Mouse (Mus musculus) megakaryocyte, embryonic 14.5 days (primary cell): ENCODE data around the gene Pank4. TPM values are rescaled to one million over a fixed set of nuclear protein-coding genes. Genes with fewer than 3 reads are reported as not detected.
A peak's percentile ranks its signal among the peaks of the same experiment; 100 is the strongest.

Experiments used
- H3K27me3 ChIP-seq: replicated peaks from 2 replicates; pipeline ENCODE3; 2012; ENCODE audit warnings: inconsistent platforms
- H3K36me3 ChIP-seq: replicated peaks from 2 replicates; pipeline ENCODE3; 2012; ENCODE audit warnings: low read length, inconsistent platforms, mixed read lengths
- H3K4me1 ChIP-seq: 2 replicates; pipeline ENCODE4 v1.6.1; 2012; ENCODE audit warnings: inconsistent platforms
- H3K4me3 ChIP-seq: replicated peaks from 2 replicates; pipeline ENCODE3; 2012; ENCODE audit warnings: moderate library complexity, mild to moderate bottlenecking, inconsistent platforms
- H3K9me3 ChIP-seq: 2 replicates; pipeline ENCODE4 v1.6.1; 2012; ENCODE audit warnings: inconsistent platforms
- FLI1 ChIP-seq: IDR thresholded peaks from 2 replicates; pipeline ENCODE4 v1.6.1; 2012; ENCODE audit warnings: low read length, inconsistent platforms, mixed read lengths
- GATA1 ChIP-seq: IDR thresholded peaks from 3 replicates; pipeline ENCODE4 v1.6.1; 2012; ENCODE audit warnings: mixed read lengths, low read length, inconsistent platforms, borderline replicate concordance
- polyA plus RNA-seq: library from polyadenylated mRNA; stranded (reverse); fragments of >175 nt; gene quantifications from 2 replicates; pipeline ENCODE4 v1.2.3, GENCODE M21; 2012; ENCODE audit warnings: low replicate concordance; ENCODE audit not compliant: insufficient read depth

The Pank4 gene
- polyA plus RNA-seq, 1 experiment, result 13.1 TPM

DNA sequence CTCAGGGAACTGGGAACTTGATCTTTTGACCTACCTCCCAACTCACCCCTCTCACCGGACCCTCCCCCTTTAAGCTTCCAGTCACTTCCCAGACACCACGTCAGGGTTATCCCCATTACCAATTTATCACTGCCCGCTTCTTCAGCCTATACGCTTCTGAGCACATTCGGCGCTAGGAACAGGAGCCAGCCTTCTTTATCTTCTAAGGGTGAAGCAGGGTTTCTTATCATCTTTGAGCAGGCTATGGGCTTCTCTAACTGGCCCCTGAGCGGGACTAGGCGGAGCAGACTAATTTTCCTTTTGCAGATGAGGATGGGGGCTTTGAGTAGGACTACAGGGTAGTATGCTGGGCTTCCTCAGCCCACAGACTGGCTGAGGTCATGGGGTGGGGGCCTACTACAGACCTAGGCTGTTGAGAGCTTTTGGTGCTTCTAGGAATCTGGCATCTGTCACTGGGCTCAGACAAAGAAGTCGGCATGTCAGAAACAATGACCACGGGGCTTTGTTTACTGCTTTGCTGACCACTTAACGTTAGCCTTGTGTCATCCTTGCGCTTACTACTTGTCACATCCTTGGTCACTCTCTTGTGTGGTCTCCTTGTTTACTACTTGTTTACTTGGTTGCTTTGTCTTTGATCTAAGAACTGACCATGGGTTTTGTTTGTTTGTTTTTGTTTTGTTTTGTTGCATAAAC is 35.4 kb upstream of the Pank4 start, which contains the start of gene Tnfrsf14:
Tnfrsf14 (minus strand) TSS at position 169 of the 693 bp plus-strand sequence.
- TF ChIP-seq FLI1 (no peak), GATA1 (no peak)
- Histone ChIP-seq H3K4me3 (peak within 1 kb of the TSS; percentile 90), H3K27me3 (peaks cover 15% of the 10 kb centered on the region), H3K9me3 (peaks cover 11% of the 10 kb centered on the region), H3K4me1 (peaks cover 50% of the 10 kb centered on the region), H3K36me3 (peaks cover 29% of the 10 kb centered on the region)

DNA sequence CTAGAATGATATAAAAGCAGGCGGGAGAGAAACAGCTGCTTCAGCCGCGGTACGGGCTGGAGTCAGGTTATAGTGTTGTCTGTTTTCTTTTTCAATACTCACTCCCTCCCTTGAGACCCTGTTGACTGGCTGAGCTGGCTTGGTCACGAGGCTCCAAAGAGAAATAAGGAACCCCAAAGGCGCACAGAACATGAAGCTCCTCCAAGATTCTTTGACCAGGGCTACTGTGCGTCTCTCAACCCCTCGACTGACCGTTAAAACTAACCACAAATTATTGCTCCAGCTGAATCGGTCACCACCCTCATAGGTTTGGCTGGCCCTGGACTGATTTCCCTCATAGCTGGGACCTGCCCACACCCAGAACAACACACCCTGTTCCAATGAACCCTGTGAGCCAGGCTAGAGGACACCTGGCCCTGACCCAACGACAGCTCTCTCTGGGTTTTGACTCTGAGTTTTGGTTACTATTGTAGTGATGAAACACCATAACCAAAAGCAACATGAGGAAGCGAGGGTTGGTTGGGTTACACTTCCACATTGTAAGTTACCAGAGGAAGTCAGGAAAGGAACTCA is 34.7 kb upstream of the Pank4 start:
- TF ChIP-seq GATA1 (no peak), FLI1 (no peak)
- H3K9me3 ChIP-seq, result peaks cover 5% of the 10 kb centered on the region
- H3K4me1 ChIP-seq, result peaks cover 54% of the 10 kb centered on the region
- peaks cover 21% of the 10 kb centered on the region for H3K27me3 ChIP-seq
- peaks cover 22% of the 10 kb centered on the region for H3K36me3 ChIP-seq
- H3K4me3 ChIP-seq, result no peak overlapping the region

DNA sequence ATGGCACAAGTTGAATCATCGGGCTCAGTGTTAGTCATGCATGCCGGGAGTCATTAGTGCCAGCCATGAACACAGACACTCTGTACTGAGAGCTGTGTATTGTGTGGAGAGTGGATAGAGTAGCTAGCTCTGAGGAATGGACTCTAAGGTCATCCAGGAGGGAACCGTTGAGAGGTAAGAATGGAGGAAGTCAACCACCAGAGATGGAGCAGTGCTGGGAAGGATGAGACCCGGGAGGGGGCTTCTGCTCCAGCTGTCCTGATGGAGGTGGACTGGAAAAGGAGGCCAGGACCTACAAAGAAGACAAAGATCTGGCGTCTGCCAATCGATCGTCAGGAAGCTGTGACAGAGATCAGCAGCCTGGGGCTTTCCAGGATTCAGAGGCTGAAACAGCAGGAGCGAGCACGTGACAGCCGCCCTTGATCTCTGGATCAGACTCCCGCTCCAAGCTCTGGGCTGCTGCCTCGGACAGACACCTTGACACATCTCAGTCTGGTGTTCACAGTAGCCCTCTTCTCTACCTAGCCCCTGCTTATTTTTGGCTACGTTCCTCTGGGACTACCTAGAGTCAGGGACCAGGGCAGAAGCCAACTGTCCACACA is 30.5 kb upstream of the Pank4 start:
- no peaks in the 10 kb centered on the region for H3K9me3 ChIP-seq
- H3K4me1 ChIP-seq, result peaks cover 42% of the 10 kb centered on the region
- H3K4me3 ChIP-seq, result no peak overlapping the region
- H3K36me3 ChIP-seq, result no peaks in the 10 kb centered on the region
- no peak for TF ChIP-seq FLI1
- no peak for TF ChIP-seq GATA1
- H3K27me3 ChIP-seq, result peaks cover 35% of the 10 kb centered on the region

DNA sequence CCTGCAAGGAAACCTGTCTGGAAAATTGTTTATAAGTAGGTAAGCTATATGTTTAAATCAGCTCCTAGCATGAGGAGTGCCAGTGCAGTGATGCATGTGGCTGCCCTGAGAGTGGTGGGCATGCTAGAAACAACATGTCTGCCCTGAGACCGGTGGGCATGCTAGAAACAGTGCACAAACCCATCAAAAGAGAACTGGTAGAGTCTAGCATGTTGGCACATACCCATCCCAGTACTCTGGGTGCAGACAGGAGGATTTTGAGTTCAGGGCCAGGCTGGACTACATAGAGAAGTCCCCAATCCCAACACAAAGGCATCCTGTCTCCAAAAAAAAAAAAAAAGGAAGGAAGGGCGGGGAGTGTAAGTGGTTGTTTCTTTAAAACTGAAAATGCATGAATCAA is 29.1 kb upstream of the Pank4 start:
- Histone ChIP-seq H3K9me3 (no peaks in the 10 kb centered on the region), H3K27me3 (peaks cover 38% of the 10 kb centered on the region), H3K4me3 (no peak overlapping the region), H3K36me3 (no peaks in the 10 kb centered on the region), H3K4me1 (peaks cover 33% of the 10 kb centered on the region)
- TF ChIP-seq FLI1 (no peak), GATA1 (no peak)

DNA sequence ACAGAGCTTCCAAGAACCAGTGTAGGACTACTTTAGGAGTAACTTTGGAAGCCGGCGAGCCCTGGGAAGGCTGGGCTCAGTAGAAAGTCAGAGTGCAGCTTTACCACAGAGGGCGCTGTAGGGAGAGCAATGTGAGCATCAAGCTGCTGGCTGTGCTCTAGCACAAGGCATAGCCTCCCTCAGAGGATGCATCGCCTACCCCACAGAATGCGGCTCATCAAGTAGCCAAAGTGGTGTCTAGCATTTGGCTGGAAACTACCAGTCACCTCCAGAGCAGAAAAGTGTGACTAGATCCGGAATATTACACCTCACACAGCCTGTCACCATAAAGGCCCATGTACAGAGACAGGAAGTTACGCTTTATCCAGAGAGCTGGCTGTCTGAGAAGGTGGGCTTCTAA is 28.1 kb upstream of the Pank4 start:
- TF ChIP-seq GATA1 (no peak), FLI1 (no peak)
- peaks cover 36% of the 10 kb centered on the region for H3K4me1 ChIP-seq
- H3K4me3 ChIP-seq, result no peak overlapping the region
- H3K9me3 ChIP-seq, result no peaks in the 10 kb centered on the region
- H3K36me3 ChIP-seq, result no peaks in the 10 kb centered on the region
- peaks cover 38% of the 10 kb centered on the region for H3K27me3 ChIP-seq

DNA sequence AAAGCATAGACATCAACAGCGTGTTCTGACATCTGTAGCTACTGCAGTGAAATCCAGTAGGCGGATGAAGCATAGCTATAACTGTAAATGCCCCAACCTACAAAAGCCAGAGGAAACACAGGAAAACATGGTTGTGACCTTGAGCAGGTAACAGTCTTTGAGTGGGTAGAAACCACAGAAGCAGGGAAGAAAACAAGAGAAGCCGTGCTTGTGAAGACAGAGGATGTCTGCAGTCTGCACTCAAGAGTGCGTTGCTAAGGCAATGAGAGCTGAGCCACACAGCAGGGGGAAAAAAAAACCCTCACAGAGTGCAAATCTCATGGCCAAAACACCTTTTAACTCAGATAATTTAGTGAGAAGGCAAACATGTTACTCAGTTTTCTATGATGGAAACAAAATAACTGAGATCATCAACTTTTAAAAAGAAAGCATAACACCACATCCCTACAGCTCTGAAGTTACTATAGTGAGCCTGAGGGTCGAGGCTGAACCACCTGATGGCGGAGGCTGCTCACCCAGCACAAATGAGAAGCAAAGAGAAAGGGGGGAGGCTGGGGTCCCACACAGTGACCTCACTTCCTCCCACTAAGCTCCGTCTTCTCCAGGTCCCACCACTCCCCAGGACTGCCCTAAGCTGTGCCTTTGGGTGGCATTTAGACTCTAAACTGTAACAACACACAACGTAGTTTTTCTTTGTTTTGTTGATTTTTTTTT is 27.2 kb upstream of the Pank4 start:
- Histone ChIP-seq H3K4me3 (no peak overlapping the region), H3K9me3 (no peaks in the 10 kb centered on the region), H3K27me3 (peaks cover 38% of the 10 kb centered on the region), H3K36me3 (no peaks in the 10 kb centered on the region), H3K4me1 (peaks cover 37% of the 10 kb centered on the region)
- TF ChIP-seq FLI1 (no peak), GATA1 (no peak)

DNA sequence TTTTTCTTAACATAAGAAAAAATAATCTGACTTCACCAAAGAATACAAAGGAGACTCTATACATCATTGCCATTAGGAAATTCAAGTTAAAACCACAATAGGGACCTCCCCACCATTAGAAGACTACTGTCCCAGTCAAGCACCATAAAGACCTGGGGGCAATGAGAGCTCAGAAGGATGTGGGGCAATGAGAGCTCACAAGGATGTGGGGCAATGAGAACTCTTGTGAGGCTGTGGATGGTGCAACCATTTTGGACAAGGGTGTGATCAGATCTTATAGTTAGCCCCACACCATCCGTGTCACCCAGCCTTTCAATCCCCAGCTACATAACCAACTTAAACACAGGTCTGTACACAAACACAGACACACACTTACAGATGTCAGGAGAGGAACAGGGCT is 26.2 kb upstream of the Pank4 start:
- Histone ChIP-seq H3K36me3 (no peaks in the 10 kb centered on the region), H3K4me1 (peaks cover 41% of the 10 kb centered on the region), H3K4me3 (no peak overlapping the region), H3K9me3 (no peaks in the 10 kb centered on the region), H3K27me3 (peaks cover 32% of the 10 kb centered on the region)
- TF ChIP-seq GATA1 (no peak), FLI1 (no peak)

DNA sequence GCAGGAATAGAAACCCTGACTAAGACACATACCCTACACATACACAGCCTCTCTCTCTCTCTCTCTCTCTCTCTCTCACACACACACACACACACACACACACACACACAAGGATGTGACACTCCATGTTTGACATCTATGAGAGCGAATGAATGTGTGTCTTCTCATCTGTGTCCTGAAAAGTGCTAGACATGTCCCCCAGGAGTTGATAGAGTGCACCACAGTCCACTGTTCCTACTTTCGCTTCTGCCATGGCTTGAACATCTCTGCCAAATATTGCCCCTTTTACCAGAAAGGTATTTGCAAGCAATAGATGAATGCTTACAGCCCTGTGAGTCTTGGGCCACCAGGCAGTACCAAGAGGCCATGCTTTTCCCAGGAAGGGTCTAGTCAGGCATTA is 23.8 kb upstream of the Pank4 start:
- Histone ChIP-seq H3K4me3 (no peak overlapping the region), H3K4me1 (peaks cover 43% of the 10 kb centered on the region), H3K36me3 (no peaks in the 10 kb centered on the region), H3K27me3 (peaks cover 17% of the 10 kb centered on the region), H3K9me3 (no peaks in the 10 kb centered on the region)
- TF ChIP-seq FLI1 (no peak), GATA1 (no peak)

DNA sequence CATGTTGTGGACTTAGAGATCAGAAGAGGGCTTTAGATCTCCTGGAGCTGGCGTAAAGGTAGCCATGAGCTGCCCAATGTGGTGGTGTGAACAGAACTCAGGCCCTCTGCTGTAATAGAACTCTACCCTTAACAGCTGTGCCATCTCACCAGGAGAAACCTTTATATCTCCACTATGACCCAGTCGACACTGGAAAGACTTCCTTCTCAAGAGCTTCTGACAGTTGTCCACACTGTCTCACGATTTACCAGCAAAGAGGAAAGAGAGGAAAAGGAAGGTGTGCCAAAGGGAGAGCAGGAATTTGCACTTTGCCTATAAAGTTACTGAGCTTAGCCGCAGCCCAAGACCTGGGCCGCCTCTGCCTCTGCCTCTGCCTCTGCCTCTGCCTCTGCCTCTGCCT is 22.1 kb upstream of the Pank4 start:
- Histone ChIP-seq H3K36me3 (no peaks in the 10 kb centered on the region), H3K27me3 (peaks cover 30% of the 10 kb centered on the region), H3K4me1 (peaks cover 42% of the 10 kb centered on the region), H3K9me3 (no peaks in the 10 kb centered on the region), H3K4me3 (peak overlapping the region; percentile 9)
- TF ChIP-seq GATA1 (no peak), FLI1 (no peak)

DNA sequence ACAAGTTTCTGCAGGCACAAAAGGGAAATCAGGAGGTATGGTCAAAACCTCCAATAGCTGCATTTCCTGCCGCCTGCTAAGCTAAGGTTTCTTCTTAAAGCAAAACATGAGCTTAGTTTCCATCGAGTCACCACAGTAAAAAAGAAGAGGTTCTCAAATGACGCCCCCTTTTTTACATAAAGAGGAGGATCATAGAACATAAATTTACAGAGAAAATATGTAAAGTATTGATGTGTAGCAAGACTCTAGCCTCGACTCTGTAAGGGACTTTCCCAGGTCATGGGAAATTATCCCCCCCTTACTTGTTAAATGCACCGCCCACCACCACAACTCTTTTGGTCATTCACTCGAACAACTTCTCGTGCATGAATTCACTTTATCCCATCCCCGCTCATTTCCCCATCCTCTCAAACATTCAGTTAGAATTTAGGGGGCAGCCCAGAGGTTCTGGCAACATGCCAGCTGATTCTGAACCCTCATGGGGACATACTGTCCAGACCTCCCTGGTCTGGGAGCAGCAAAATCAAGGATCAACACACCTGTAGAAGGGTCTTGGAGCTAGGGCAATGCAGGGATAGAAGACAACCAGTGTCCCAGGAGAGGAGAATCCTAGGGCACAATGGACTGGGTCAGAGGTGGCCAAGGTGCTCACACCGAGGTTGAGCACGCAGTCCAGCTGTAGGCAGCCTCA is 21.1 kb upstream of the Pank4 start:
- TF ChIP-seq GATA1, result no peak
- TF ChIP-seq FLI1, result no peak
- H3K27me3 ChIP-seq, result peaks cover 31% of the 10 kb centered on the region

More for the DNA sequence above, 21.1 kb upstream of the Pank4 start:
- no peaks in the 10 kb centered on the region for H3K36me3 ChIP-seq
- peak overlapping the region; percentile 62 for H3K4me3 ChIP-seq
- H3K9me3 ChIP-seq, result no peaks in the 10 kb centered on the region
- peaks cover 40% of the 10 kb centered on the region for H3K4me1 ChIP-seq
